Mouse (Mus musculus) E14TG2a.4 (cell line): Measurements from ENCODE around the gene Ptprt.

Experiments
- CTCF ChIP-seq: conservative IDR thresholded peaks from 2 replicates; pipeline ENCODE4 v1.5.1; 2014; ENCODE audit warnings: low read length
- POU5F1 ChIP-seq: IDR thresholded peaks from 2 replicates; pipeline ENCODE4 v1.6.1; 2014; ENCODE audit warnings: low read length, borderline replicate concordance

- TF ChIP-seq CTCF = no peak
- no peak for TF ChIP-seq POU5F1
Measured at GRCm38 (mm10) chr2:162613480-162613879, 47.5 kb downstream of the Ptprt start.
